Mouse (Mus musculus): ENCODE results near the gene Plekha7.

GRCm38 (mm10) chr7:116298851-116299250, 9.3 kb downstream of the Plekha7 start:
- TF ChIP-seq CTCF (IDR thresholded peaks at IDR 0.05; ENCODE audit: low read depth, low read length) (no peak), POLR2A (IDR thresholded peaks at IDR 0.05; ENCODE audit: extremely low read depth, insufficient read depth, low read length) (no peak)
